Mouse (Mus musculus): ENCODE data around the gene Emp3. TPM values are rescaled to one million over a fixed set of nuclear protein-coding genes. Genes with fewer than 3 reads are reported as not detected.

The Emp3 gene
- total RNA-seq, 2 experiments from 2014 or later = 38.0 to 42.1 TPM

GRCm38 (mm10) chr7:45869107-45869670 lies 52.0 kb downstream of the Emp3 start:
- peak; percentile 35 for DNase-seq

Other genes starting within 250 kb of the Emp3 start
- gene Ntn5, start 237.4 kb downstream of the Emp3 start, total RNA-seq (2021) = not detected
- gene Sec1, start 227.0 kb downstream of the Emp3 start, total RNA-seq (2021) = under 1 TPM; 0.14 to 0.18 TPM
- 1 to 10 TPM; 4.5 to 5.0 TPM for gene Car11, start 221.6 kb downstream of the Emp3 start, total RNA-seq (2021)
- gene Dbp, start 216.3 kb downstream of the Emp3 start, total RNA-seq (2021) = 10 to 100 TPM; 22.6 to 25.1 TPM
- gene Rpl18, start 205.9 kb downstream of the Emp3 start, total RNA-seq (2021) = 100 to 1,000 TPM; 787 to 798 TPM
- 10 to 100 TPM; 14.2 to 16.7 TPM for gene Sphk2, start 203.4 kb downstream of the Emp3 start, total RNA-seq (2021)
- under 1 TPM; 0.38 to 0.43 TPM for gene Fam83e, start 200.2 kb downstream of the Emp3 start, total RNA-seq (2021)
- gene Spaca4, start 195.6 kb downstream of the Emp3 start, total RNA-seq (2021) = not detected
- under 1 TPM; 0.10 to 0.16 TPM for gene Lmtk3, start 137.7 kb downstream of the Emp3 start, total RNA-seq (2021)
- not detected for gene Sult2b1, start 136.7 kb downstream of the Emp3 start, total RNA-seq (2021)
- gene Cyth2, start 106.8 kb downstream of the Emp3 start, total RNA-seq (2021) = 100 to 1,000 TPM; 105 to 107 TPM
- under 1 TPM; 0.34 to 0.38 TPM for gene Kcnj14, start 96.6 kb downstream of the Emp3 start, total RNA-seq (2021)
- gene Grwd1, start 90.5 kb downstream of the Emp3 start, total RNA-seq (2021) = 10 to 100 TPM; 19.3 to 19.9 TPM
- 100 to 1,000 TPM; 118 to 130 TPM for gene Kdelr1, start 48.6 kb downstream of the Emp3 start, total RNA-seq (2021)
- gene Grin2d, start 43.0 kb downstream of the Emp3 start, total RNA-seq (2021) = under 1 TPM; 0.52 to 0.63 TPM
- gene Syngr4, start 24.7 kb downstream of the Emp3 start, total RNA-seq (2021) = 1 to 10 TPM in 1 of 2 experiments, under 1 TPM in 1; 0.90 to 1.3 TPM
- gene Tmem143, start 24.5 kb downstream of the Emp3 start, total RNA-seq (2021) = 10 to 100 TPM; 36.9 to 43.9 TPM
- 1 to 10 TPM; 1.6 TPM for gene Ccdc114, start 2.7 kb upstream of the Emp3 start, total RNA-seq (2021)
- gene Abcc6, start 108.9 kb upstream of the Emp3 start, total RNA-seq (2021) = not detected
- 10 to 100 TPM; 61.0 to 64.7 TPM for gene Nomo1, start 112.3 kb upstream of the Emp3 start, total RNA-seq (2021)
- 10 to 100 TPM; 55.6 to 61.3 TPM for gene Kcnj11, start 179.4 kb upstream of the Emp3 start, total RNA-seq (2021)